Mouse (Mus musculus): ENCODE measurements around the gene Foxn3.
A peak's percentile ranks its signal among the peaks of the same experiment; 100 is the strongest.
"Not testable (repeated sequence)": the region's sequence is repeated elsewhere in the genome, so short reads cannot be mapped to it uniquely, and the experiment has no call there.

Foxn3 gene

GRCm38 (mm10) chr12:99224863-99225603 is 338.3 kb downstream of the Foxn3 start:
- no peak for DNase-seq (ENCODE audit: low read depth, low spot score)

- DNase-seq (ENCODE audit: low read depth, low spot score) = no peak
Observed at GRCm38 (mm10) chr12:99221087-99221846, 342.1 kb downstream of the Foxn3 start.

GRCm38 (mm10) chr12:99220333-99220732 is 343.0 kb downstream of the Foxn3 start:
- DNase-seq (ENCODE audit: low read depth, low spot score) = no peak

- DNase-seq (ENCODE audit: low read depth, low spot score) = no peak
Observed at GRCm38 (mm10) chr12:99219812-99220211, 343.6 kb downstream of the Foxn3 start.

- DNase-seq (ENCODE audit: low read depth, low spot score) = no peak
Observed at GRCm38 (mm10) chr12:99217145-99217698, 346.2 kb downstream of the Foxn3 start.

- DNase-seq (ENCODE audit: low read depth, low spot score) = no peak
Observed at GRCm38 (mm10) chr12:99216341-99216761, 347.0 kb downstream of the Foxn3 start.

- DNase-seq (ENCODE audit: low read depth, low spot score) = no peak
Observed at GRCm38 (mm10) chr12:99215521-99216255, 347.7 kb downstream of the Foxn3 start.

GRCm38 (mm10) chr12:99214098-99214497 is 349.3 kb downstream of the Foxn3 start:
- no peak for DNase-seq (ENCODE audit: low read depth, low spot score)

GRCm38 (mm10) chr12:99213218-99213617 is 350.2 kb downstream of the Foxn3 start:
- no peak for DNase-seq (ENCODE audit: low read depth, low spot score)

GRCm38 (mm10) chr12:99209801-99210200 is 353.6 kb downstream of the Foxn3 start:
- no peak for DNase-seq (ENCODE audit: low read depth, low spot score)

- no peak for DNase-seq (ENCODE audit: low read depth, low spot score)
Observed at GRCm38 (mm10) chr12:99208251-99208650, 355.1 kb downstream of the Foxn3 start.

GRCm38 (mm10) chr12:99207014-99207612 is 356.3 kb downstream of the Foxn3 start:
- DNase-seq (ENCODE audit: low read depth, low spot score) = no peak

- no peak for DNase-seq (ENCODE audit: low read depth, low spot score)
Observed at GRCm38 (mm10) chr12:99205734-99206133, 357.6 kb downstream of the Foxn3 start.

- peak; percentile 10 for DNase-seq (ENCODE audit: low read depth, low spot score)
Observed at GRCm38 (mm10) chr12:99199124-99199483, 364.3 kb downstream of the Foxn3 start.

- no peak for DNase-seq (ENCODE audit: low read depth, low spot score)
Observed at GRCm38 (mm10) chr12:99198428-99199123, 364.8 kb downstream of the Foxn3 start.

- no peak for DNase-seq (ENCODE audit: low read depth, low spot score)
Observed at GRCm38 (mm10) chr12:99197031-99197430, 366.4 kb downstream of the Foxn3 start.

- no peak for DNase-seq (ENCODE audit: low read depth, low spot score)
Observed at GRCm38 (mm10) chr12:99195655-99196054, 367.7 kb downstream of the Foxn3 start.

GRCm38 (mm10) chr12:99194120-99194519 is 369.3 kb downstream of the Foxn3 start:
- DNase-seq (ENCODE audit: low read depth, low spot score) = not testable (repeated sequence)

- DNase-seq (ENCODE audit: low read depth, low spot score) = peak; percentile 11
Observed at GRCm38 (mm10) chr12:99187671-99188070, 375.7 kb downstream of the Foxn3 start.

GRCm38 (mm10) chr12:99186239-99186638 is 377.1 kb downstream of the Foxn3 start:
- DNase-seq (ENCODE audit: low read depth, low spot score) = no peak

- no peak for DNase-seq (ENCODE audit: low read depth, low spot score)
Observed at GRCm38 (mm10) chr12:99183261-99183792, 380.1 kb downstream of the Foxn3 start.

All from 3T3-L1 (cell line).